Mouse (Mus musculus) liver, embryonic 14.5 days (tissue): ENCODE results near the gene Vps16.

Experiments used
- CTCF ChIP-seq: IDR thresholded peaks from 2 replicates; pipeline ENCODE4 v1.5.1; 2016; ENCODE audit warnings: antibody characterized with exemption, low read depth, control low read depth
- EP300 ChIP-seq: IDR thresholded peaks from 2 replicates; pipeline ENCODE4 v1.6.1; 2016; ENCODE audit warnings: antibody characterized with exemption, low read depth

DNA sequence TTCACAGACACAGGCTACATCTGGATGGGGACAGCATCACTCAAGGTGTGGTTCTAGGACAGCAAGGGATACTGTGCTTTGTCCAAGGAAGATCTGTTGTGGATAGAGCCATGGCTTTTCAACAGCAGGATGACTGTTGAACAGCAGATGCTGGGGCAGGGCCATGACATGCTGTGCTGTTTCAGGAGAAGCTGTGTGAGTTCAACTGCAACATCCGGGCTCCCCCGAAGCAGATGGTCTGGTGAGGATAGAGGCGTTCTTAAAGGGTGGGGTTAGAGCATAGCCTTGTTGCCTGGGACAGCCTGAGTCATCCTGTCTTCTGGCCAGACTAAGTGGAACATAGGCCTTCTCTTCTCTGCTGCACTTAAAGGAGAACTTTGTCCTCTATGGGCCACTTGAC is 14.7 kb downstream of the Vps16 start:
- TF ChIP-seq CTCF, result no peak
- TF ChIP-seq EP300, result no peak
